Mouse (Mus musculus) hematopoietic stem cell, adult 5-6 weeks (primary cell): ENCODE results near the gene Txn2. TPM values are rescaled to one million over a fixed set of nuclear protein-coding genes. Genes with fewer than 3 reads are reported as not detected.

Experiments
- ATAC-seq, 2 experiments: fragments of 125-278 bp in 1 of 2; replicated peaks in 1 of 2; 2 replicates each; pipeline ENCODE4 v1.8.0; 2016 to 2017; ENCODE audit warnings: inconsistent platforms in 2 of 2, mild to moderate bottlenecking in 2 of 2, moderate number of reproducible peaks in 2 of 2, low read depth in 1 of 2, moderate TSS enrichment in 1 of 2; ENCODE audit not compliant: low FRiP score in 2 of 2, poor library complexity in 2 of 2, severe bottlenecking in 2 of 2, insufficient read depth in 1 of 2, low TSS enrichment in 1 of 2
- total RNA-seq: library from RNA; stranded (forward); fragments of 172-1452, 232-1000 nt; gene quantifications from 2 replicates; pipeline ENCODE4 v1.2.3, GENCODE M21; 2017

The Txn2 gene
- 45.3 and 54.5 TPM in 2 replicates for total RNA-seq

DNA sequence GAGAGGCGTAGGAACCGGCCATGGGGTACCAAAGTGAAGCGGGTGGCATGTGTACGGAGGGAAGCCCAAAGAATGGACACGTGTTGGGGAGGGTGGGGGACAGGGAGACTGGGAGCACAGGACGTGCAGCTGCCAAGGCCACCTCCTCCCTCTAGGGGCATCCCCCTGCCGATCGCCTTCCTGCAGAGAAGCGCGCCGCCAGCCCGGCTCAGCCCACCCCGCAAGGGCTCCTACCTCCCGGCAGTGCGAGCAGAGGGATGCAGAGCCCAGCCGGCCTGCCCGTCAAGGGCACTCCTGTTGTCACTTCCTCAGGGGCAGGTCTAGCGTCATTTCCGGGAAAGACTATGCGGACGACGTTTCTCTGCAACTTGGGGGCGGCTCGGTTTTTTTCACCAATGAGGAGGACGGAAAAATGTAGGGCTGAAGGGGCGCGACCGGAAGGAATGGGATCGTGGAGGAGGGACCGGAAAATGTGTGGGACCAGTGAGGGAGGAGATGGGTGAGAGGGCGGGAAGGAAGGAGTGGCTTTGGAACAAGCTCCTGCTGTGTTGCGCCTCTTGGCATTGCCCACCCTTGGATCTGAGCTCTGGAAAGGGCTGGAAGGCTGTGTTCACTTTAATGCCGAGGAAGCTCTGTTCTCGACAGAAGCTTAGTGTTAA lies at the start of gene Txn2:
Txn2 (minus strand) TSS at position 334 of the 659 bp plus-strand sequence.
- ATAC-seq, result peak; percentile 92 to 94

DNA sequence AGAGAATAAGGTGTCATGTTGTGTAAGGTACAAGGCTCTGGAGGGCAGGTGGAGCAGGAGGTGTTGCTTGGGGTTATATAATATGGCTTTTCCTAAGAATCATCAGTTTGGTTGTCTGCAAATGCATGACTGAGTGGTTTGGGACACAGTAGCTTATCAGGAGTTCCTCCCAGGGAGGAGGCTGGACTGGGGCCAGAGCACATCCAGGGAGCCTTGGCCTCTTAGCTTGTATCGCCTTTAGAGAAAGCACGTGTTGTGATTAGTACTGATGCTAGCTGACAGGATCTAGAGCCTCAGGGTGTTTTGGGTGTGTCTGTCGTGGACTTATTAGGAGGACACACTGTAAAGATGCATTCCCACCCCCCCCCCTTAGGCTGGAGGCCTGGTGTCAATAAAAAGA lies 48.9 kb upstream of the Txn2 start:
- ATAC-seq, result no peak

DNA sequence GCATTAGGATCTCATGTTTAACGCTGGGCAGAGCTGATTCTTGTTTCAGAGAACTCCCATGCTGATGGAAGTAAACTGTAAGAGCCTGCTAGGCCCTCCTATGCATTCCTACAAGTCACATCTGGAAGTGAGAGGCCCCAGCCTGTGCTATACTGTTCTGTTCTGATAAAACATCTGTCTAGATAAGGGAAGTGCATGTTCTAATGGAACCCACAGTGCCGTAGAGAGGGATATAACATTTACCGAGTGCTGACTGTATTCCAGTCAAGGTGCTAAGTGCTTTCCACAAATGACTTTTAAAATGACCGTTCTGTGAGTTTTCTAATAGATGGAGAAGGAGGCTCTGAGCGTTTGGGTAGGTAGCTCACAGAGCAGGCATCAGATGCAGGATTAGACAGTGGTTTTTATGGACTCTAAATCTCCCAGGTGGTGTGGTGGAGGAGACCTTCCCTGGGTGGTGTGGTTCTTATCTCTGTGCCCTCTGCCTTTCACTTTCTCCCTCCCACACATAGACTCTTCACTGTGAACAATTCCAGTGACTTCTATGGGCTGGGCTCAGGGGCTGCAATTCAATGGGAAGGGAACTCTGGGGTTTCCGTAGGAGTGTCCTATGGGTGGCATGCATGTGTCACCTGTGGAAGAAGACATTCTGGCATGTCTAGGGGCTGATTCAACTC lies 45.5 kb upstream of the Txn2 start:
- ATAC-seq, result no peak

DNA sequence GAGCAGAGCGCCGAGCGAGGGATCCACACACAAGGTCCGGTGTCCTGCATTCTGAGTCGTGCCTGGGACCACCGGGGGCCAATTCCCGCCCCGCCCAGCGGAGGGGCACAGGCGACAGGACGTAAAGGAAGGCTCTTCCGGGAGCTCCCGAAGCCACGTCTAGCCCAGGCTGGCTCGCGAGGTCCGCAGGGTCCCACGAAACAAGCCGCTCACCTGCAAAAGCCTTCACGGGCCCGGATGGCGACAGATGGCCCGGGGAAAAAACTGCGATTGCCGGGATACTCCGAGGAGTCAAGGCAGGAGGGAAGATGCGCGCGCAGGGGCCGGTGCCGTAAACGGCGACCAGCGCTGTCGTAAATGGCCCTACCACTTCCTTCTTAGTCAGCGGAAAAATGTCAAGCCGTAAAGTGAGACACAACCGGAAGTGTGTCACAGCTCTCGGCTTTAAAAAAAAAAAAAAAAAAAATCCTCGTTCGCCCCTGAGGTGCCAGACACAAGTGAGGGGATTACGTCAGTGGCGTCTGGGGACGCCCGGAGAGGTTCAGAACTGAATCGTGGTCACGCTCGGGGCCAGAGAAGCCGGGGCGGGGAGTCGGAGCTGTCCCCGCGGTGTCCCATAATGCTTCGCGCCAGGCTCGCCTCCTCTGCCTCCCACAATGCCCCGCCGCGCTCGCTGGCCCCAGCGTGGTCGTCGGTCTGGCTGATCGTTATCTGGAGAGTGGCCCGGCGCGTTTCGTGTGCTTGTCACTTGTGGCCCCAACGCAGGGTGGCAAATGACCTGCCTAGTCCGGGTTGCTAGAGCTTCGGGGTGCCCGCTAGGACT lies 41.9 kb upstream of the Txn2 start, which contains the start of gene Eif3d:
Eif3d (minus strand) TSS at position 344 of the 823 bp plus-strand sequence.
- peak; percentile 85 to 89 for ATAC-seq

DNA sequence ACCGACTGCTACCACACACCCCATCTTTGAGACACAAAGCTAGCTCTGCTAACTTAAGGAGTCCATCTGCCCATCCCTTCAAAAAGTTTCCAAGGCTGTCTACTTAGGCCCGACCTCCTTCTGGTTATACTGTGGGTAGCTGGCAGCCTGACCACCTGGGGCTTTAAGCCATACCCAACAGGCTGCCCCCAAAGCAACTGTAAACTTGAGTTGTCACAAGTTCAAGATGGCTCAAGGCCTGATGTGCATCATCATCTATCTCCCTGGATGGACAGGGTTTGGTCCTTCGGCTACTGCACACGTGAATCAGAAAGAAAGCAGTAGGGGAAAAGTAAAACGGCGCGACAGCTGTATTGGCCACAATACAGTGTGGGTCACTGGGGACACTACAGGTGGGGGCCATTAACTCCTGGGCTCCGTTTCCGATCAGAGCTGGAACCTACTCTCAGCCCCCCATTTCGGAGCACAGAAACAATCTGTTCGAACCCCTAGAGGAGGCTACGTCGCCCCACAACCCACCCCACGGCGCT lies 41.2 kb upstream of the Txn2 start:
- ATAC-seq, result no peak

DNA sequence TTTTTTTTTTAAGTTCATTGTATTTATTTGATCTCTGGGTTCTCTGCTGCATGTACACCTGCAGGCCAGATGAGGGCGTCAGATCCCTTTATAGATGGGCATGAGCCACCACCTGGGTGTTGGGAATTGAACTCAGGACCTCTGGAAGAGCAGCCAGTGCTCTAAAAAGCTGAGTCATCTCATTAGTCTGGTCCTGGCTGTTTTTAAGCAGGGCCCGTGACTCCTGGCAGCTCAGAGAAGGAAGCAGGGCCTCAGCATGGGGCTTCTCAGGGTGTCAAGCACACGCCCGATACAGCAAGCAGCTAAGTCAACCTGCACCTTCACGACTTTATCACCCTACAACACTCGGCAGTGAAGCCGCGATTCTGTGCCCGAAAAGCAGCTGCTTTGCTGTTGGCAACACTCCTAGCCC lies 36.3 kb upstream of the Txn2 start:
- no peak for ATAC-seq

DNA sequence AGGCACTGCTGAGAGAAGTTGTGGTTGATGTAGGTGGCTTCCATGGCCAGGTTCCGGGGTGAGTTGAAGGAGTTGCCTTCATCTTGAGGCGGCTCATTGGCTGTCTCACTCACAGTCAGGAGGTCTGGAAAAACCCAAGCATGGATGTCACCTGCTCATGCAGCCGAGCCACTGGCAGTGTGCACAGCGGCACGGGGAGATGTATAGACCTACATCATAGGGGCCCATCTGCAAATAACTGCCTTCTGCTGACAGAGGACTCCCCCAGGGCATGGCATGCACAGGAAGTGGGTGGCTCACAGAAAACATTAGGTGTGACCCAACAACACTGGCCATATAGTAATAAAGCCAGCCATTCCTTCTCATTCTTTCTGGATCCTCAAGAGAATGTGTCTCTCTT lies 33.6 kb upstream of the Txn2 start:
- no peak for ATAC-seq

DNA sequence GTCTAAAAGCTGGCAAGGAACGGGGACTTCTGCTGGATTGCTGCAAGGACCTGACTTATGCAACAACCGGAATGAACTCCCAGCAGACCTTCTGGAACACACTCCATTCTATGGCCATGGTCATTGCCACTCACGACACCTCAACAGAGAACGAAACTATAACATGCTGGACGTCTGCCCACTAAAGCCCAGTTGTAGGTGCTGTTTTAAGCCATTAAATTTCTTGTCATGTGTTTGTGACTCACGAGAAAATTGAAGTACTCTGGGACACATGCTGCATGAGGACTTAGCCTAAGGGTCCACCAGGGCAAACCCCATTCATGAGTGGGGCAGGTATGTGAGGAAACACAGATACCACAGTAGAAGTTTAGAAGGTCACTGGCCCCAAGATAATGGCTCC lies 31.9 kb upstream of the Txn2 start:
- ATAC-seq, result no peak

DNA sequence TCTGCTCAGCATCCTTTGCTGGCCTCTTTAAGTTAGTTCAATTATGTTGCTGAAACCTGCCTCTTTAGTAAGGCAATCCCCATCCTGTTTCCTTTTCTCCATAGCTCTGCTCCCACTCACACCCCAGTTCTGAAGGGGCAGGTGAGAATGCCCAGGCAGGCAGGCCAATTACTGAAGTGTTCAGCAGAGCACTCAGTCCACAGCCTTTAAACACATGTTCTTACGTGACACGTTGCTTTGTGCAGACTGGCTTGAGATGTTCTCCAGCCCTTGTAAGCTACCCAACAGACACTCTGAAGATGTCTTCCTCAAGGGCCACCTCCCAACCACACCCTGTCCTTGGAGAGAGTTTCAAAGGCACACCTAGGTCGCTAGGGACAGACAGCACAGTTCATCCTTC lies 29.3 kb upstream of the Txn2 start:
- ATAC-seq, result no peak

DNA sequence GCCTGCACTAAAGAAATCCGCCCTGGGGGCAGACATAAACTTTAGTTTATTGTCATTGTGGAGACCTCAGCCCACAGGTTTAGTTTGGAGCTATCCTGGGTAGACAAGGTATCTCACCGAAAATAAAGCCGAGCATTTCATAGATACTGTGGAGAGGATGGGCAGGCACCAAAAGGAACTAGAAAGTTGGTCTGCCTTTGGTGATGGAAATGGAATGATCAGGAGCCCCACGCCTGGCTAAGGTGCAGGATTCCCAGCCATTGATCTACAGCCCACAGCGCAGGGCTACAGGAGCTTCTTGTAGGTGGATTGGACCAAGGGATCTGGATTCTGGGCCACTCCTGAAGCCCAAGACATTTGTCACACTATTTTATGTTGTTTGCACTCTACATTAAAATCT lies 28.8 kb upstream of the Txn2 start:
- ATAC-seq, result no peak

DNA sequence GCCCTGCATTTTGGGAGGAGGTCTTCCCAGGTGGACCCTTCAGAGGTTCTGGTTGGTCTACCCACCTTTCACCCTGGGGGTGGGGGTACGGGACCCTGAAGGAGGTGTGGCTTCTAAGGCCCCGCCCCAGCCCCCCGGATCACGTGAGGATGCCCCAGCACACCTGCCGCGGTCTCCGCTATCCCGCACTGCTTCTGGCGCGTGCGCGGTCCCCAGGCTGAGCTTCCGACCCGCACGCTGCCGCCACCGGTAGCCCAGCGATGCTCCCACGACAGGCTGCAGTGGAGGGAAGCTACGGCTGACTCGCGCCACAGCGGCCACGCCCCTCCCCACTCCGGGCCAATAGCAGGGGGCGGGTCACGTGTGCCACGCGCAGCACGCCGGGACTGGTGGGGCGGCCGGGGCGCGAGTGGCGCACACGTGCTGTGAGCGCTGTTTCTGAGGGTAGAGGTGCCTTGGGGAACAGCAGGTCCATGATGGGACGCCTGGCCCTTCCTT lies 27.6 kb upstream of the Txn2 start, which contains the start of gene Foxred2:
Foxred2 (minus strand) TSS at position 319 of the 498 bp plus-strand sequence.
- ATAC-seq, result peak; percentile 91 to 92

DNA sequence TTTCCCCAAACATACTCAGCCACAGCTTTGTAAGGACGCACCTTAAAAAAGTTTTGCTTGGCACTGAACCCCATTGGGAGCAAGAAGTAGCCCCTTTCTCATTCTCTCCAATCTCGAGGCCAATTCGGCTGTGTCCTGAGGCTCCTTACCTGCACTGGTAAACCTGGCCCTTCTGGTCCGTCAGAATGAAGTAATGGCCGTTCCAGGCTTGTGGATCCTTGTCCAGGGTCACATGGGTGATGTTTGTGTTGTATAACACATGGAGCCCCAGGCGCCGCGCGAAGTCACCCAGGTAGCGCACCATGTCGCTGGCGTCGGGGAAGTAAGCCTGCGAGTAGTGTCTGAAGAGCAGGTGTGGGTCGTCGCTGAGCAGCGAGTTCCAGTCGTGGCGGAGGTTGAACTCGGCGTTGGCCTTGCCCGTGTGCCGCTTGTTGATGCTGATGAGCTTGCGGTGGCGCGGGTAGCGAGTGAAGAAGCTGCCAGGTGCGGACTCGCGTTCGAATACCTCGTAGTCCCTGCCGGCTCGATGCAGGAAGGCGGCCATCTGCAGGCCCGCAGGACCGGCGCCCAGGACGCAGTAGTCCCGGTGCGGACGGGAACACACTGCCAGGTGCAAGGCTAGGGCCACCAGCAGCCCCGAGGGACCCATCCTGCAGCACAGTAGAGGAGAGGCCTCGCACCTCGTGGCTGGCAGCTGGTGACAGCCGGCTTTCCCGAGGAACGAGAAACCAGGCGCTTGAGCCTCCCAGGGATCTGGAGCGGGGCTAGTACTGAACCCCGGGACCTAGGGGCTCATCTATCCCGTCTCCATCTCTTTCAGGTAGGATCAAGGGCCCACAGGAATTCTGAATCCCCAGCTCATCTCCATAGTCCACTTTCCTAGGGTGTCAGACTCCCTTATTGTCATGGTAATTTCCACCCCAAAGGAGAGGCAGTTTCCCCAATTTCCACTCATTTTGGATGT lies 26.9 kb upstream of the Txn2 start:
- ATAC-seq, result 0 out of 4 replicates have a peak, but pooled peaks of 1 of the 2 experiments have one; percentile 11

DNA sequence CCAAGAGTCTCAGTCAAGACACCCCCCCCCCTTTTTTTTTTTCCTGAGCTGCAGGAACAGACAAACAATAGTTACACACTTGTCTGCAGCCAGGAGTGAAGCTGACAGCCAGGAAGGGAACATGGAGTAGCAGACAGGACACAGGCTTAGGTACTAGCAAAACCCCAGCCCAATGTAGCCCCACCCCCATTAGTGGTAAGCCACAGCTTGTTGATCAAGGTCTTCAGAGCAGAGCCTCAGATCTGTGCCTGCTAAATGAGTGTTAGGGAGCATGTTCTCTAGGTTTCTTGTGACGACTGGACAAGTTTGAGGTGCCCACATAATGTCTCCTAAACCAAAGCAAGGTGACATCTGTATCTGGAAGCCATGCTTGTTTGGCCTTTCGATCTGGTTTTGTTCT lies 25.6 kb upstream of the Txn2 start:
- ATAC-seq, result no peak

DNA sequence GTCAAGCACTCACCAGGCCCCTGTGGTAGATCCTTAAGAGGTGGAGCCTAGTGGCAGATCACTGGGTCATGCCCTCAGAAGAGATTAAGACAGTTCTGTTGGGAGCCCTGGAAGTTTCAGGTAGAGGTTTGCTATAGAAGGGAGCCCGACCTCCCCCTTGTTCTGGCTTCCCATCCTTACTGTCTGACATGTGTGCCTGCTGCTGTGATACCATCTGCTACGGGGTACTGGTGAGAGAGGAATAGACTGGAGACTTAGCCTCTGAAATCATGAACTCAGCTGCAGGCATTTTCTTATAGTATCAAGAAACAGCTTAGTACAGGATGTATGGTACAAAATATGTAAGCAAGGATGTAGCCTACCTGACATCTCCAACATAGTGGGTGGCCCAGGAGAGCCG lies 24.1 kb upstream of the Txn2 start:
- no peak for ATAC-seq

DNA sequence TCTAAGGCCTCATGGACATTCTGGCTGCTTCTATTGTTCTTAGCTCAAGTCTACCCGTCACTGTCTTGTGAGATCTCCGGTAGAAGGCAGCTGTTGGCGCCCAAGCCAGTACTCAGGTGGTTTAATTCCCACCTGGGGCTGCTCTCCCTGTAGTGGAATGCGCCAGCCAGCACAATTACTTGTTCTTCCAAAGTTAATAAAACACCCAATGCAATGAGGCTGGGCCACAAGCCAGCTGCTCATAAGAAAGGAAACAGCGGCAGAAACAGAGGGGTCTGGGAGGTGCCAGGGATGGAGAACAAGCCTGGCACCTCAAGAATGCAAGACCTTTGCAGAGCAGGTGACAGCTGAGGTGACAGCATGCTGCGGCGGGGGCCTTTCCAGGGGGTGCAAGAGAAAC lies 20.3 kb upstream of the Txn2 start:
- no peak for ATAC-seq

DNA sequence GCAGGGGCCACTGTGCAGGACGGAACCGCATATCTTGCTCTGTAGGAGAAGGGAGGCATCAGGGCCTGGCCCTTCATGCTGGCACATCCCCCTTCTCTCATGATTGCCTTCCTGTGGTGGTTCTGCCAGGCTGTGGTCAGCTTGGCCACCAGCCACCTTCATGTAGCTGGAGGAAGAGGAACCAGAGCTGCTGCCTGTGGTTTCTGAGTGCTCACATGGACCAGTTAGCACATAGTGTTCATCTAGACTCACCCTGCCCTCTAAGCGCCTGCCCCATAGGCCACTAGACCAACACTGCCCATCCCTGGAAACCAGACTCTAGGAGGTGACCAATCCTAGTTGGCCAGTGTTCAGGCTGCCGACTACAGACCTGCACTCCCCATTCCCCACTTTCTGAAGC lies 16.9 kb upstream of the Txn2 start:
- peak; percentile 90 to 99 for ATAC-seq

DNA sequence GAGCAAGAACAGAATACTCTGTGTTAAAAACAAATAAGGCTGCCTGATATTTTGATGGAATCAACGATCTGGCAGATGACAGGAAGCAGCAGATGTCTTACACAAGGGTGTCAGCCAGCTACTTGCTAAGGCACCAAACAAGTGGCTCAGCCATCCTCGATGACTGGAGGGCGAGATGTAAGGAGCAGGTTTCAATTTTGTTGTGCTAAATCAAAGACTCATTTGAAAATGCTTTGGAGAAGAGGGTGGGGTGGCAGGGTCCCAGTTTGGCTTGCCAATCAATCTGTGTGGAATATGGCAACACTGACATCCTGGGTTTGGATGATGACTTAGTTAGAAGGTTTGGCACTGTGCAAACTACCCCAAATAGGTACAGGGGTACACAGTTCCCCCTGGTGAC lies 12.8 kb upstream of the Txn2 start:
- ATAC-seq, result no peak
